Mouse (Mus musculus): ENCODE results near the gene Ltbr.

DNA sequence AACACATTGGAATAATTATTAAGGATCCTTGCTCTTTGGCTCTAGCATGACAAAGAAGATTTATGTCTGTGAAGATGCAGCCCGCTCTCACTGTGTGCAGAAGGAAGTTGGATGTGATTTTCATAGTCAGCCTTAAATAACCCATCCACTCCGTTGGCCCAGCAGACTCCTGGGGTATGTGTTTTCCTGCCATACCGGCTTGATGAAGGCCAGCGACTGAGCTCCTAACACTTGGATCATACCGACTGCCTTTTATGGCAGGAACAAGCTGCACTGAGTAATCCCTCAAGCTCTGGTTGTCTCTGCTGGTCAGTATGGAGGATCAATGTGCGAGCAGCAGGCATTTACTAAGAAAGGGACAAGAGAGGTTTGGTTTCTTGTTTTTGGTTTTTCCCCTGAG is 8.2 kb downstream of the Ltbr start:
- TF ChIP-seq POLR2A (IDR thresholded peaks at IDR 0.05; ENCODE audit: low read depth, low read length) (no peak), CTCF (conservative IDR thresholded peaks at IDR 0.05; ENCODE audit: insufficient read depth, insufficient read length, low read depth, low read length) (no peak)
